Mouse (Mus musculus) Patski (cell line): Measurements from ENCODE around the gene Optn. TPM values are rescaled to one million over a fixed set of nuclear protein-coding genes. Genes with fewer than 3 reads are reported as not detected.

Experiments
- ATAC-seq: fragments of 100-300 bp; one replicate; pipeline ENCODE4 v1.8.0; 2021
- CTCF ChIA-PET: fragments of 350-600 bp; sonication (Branson Sonifier 250); formaldehyde crosslinking; loops from one replicate; lab custom pipeline; 2022; ENCODE audit warnings: inconsistent platforms; lab: Charles Lee
- POLR2A ChIA-PET: fragments of 350-600 bp; sonication (Branson Sonifier 250); formaldehyde crosslinking; loops from one replicate; lab custom pipeline; 2022; ENCODE audit warnings: antibody characterized with exemption, inconsistent platforms; lab: Charles Lee
- DNase-seq: peaks from one replicate; pipeline ENCODE4 v3.0.0-alpha.2; 2011; ENCODE audit warnings: low read depth, low spot score
- H3K27me3 ChIP-seq: fragments of 371-371 bp; one replicate; pipeline ENCODE4 v1.5.1; 2021
- CTCF ChIP-seq: fragments of 100-300 bp; IDR thresholded peaks from one replicate; pipeline ENCODE4 v1.5.1; 2021
- in situ Hi-C: fragments of 300-500 bp; cut with MboI; formaldehyde crosslinking; loops from 3 replicates; pipeline ENCODE4 v1.11.1; 2018; ENCODE audit warnings: low pct_unique_long_range_greater_than_20kb, mixed read lengths
- polyA plus RNA-seq: library from polyadenylated mRNA; unstranded; gene quantifications from one replicate; pipeline ENCODE4 v1.2.3, GENCODE M21; 2021

Gene Optn
- polyA plus RNA-seq, 1 experiment from 2014 or later: 36.8 TPM

DNA sequence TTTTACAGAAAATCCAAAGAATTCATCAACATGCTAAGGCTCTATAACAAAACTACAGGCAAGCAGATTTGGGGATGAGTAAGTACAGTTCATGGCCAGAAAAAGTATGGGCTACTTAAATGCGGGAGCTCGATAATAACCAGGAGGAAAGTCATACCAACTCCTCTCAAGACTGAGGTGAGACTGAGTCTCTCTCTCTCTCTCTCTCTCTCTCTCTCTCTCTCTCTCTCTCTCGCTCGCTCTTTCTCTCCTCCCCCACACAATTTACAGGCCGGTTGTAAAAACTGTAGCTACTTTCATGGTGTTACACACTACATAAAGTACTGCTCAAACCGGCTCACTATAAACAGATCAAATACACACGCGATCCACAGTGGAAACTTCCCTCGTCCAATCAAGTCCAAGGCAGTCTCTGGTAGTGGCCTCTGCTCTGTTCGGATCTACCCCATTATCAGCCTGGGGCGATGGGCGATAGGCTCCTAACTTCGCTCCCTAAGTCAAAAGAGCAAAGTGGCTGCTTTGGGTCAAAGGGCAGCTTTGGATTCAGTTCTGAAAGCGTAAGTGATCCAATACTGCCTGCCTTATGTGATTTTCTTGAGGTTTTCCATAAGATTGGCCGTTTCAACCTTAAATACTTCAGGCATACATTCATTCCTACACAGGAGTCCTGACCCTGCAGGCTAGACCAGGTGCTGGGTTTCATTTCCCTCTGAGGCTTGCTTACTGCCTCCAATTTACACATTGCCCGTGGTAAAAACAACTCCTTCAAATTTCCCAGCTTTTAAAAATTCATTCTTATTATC lies 1.2 kb downstream of the Optn start:
- POLR2A ChIA-PET: interaction anchor here (1.1 kb wide), 1 partner anchor 20 kb away, joined by 3 read pairs; no protein-coding TSS in a partner anchor
- DNase-seq (no peak), ATAC-seq (no peak)
- no peaks in the 10 kb centered on the region for H3K27me3 ChIP-seq
- in situ Hi-C loops: no loop called here
- TF ChIP-seq CTCF: no peak
- CTCF ChIA-PET: interaction anchor here (0.7 to 2.3 kb wide), 3 partner anchors 16 to 407 kb away, joined by 3 to 5 read pairs (median 4); no protein-coding TSS in a partner anchor

DNA sequence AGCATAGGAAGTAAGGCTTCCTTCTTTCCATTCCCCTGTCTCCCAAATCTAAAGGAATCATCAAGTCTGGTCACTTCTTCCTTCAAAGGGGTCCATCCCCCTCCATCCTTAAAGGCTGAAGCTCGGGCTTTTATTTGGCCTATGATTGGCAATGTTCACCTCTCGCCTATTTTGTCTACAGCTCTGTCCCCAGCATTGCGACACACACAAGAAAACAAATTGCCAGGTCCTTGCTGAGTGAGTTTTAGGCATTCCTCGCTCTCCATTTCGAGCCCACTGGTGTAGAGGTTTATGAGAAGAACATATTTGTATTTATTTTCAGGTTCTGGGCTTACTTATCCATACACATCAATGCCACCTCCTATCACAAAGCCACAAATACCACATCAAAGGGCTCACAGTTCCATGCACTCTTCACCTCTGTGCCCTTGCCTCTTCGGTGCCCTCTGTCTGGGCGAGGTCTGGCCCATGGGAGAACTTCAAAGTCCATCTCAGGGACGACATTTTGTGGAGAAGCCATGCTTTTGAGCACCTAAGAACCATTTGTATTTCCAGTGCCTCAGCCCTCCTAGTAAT lies 2.6 kb downstream of the Optn start:
- no peak for ATAC-seq
- no peak for TF ChIP-seq CTCF
- in situ Hi-C loops: no loop called here
- ChIA-PET CTCF (no interaction called here), POLR2A (no interaction called here)
- H3K27me3 ChIP-seq: no peaks in the 10 kb centered on the region
- no peak for DNase-seq

DNA sequence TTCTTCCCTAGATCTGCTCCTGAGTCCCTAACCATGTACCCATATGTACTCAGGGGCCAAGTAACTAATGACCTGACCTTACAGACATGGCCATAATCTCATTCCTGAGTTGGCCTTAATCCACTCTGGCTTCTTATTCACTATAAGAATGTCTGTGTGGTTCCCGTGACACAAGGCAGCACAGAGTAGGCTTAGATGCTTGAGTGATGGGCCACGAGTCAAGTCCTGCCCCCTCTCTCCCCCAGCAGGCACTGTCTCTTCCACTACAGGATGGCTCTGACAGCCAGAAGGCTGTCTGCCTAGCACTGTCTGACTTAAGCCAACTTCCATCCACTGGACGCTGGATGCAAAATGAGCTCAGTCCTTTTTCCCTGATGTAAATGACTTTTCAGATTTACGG lies 3.9 kb downstream of the Optn start:
- no peak for TF ChIP-seq CTCF
- ChIA-PET POLR2A (interaction anchor here (0.6 kb wide), 1 partner anchor 1980 kb away, joined by 5 read pairs; no protein-coding TSS in a partner anchor), CTCF (no interaction called here)
- ATAC-seq (no peak), DNase-seq (no peak)
- H3K27me3 ChIP-seq: no peaks in the 10 kb centered on the region
- in situ Hi-C loops: no loop called here

DNA sequence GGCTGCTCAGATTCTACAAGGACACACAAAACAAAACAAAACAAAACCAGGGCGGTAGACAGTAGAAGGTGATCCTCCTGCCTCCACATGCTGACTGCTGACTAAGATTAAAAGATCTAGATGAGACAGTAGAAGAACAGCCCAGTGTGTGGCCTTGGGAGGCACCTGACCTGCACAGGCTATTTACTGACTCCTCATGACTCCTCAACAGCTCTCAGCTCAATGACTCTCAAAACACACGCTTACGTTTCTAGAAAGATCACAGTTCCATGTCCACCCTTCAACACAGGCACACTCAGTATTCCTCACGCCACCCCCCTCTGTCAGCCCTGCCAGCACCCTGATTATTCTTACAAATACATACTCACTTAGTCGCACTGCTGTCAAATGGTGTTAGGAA lies 5.4 kb downstream of the Optn start:
- POLR2A ChIA-PET: no interaction called here
- H3K27me3 ChIP-seq: no peaks in the 10 kb centered on the region
- no peak for TF ChIP-seq CTCF
- in situ Hi-C loops: no loop called here
- no peak for ATAC-seq
- CTCF ChIA-PET: no interaction called here
- DNase-seq: no peak

DNA sequence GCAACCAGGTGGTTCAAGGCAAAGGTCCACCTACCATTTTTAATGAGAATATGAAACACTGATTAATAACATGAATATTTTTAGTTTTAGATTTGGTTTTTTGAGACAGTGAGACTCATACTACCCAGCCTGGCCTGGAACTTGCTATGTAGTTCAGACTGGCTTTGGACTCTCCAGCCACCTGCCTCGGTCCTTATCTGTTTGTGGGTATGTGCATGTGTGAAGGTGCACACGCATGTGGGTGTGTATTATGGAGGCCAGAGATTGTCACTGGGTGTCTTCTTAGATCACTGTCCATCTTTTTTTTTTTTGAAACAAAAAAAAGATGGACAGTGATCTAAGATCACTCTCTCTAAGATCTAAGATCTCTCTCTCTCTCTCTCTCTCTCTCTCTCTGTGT lies 13.3 kb downstream of the Optn start:
- DNase-seq (no peak), ATAC-seq (no peak)
- ChIA-PET POLR2A (interaction anchor here (0.6 to 0.7 kb wide), 2 partner anchors 61 to 944 kb away, joined by 3 to 6 read pairs; no protein-coding TSS in a partner anchor), CTCF (no interaction called here)
- in situ Hi-C loops: no loop called here
- no peak for TF ChIP-seq CTCF
- H3K27me3 ChIP-seq: no peaks in the 10 kb centered on the region

DNA sequence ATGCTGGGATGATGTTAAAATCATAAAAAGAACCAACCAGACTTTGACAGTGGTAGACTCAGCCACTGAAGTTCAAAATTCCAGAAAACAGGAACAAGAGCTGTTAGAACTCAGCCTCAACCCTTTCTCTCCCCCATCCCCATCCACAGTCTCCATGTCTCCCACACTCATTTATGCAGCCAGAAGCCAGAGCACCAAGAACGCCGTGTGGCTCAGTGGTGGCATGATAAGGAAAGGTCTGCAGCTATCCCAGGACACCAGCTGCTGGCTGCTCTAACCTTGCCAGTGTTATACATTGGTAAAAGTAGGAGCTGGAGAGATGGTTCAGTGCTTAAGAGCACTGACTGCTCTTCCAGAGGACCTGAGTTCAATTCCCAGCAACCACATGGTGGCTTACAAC lies 16.8 kb downstream of the Optn start:
- ChIA-PET CTCF (interaction anchor here (1.5 kb wide), 1 partner anchor 16 kb away, joined by 5 read pairs; the partner anchor contains the start of gene Optn), POLR2A (no interaction called here)
- ATAC-seq (no peak), DNase-seq (no peak)
- in situ Hi-C loops: no loop called here
- no peaks in the 10 kb centered on the region for H3K27me3 ChIP-seq
- no peak for TF ChIP-seq CTCF

DNA sequence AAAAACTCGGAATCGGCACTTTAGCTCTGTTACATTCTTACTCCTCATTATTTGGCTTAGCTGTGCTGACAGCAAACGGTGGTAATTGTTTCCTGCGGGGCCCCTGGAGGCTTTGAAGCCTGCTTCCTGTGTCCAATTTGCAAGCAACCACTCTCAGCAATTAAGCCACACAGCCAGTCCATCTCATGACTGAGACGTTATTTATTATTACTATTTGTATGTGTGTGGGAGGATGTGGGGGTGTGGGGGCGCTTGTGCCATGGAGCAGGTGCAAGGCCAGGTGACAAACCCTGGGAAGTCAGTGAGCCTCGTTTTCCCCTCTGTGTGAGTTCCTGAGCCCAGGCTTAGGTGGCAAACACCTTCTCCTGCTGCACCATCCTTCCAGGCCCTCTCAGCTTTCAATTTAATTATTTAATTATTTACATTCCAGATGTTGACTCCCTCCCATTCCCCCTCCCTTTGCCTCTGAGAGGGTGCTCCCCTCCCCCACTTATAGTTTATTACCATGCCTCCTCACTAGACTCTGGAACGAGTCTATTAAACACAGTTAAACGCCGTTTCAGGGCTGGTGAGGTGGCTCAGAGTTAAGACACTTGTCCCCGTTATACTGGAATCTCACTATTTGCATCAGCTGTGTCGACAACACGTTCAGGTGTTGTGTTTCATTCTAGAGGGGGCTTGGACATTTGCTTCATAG lies 18.4 kb downstream of the Optn start:
- no peak for TF ChIP-seq CTCF
- POLR2A ChIA-PET: no interaction called here
- CTCF ChIA-PET: no interaction called here
- ATAC-seq (no peak), DNase-seq (no peak)
- in situ Hi-C loops: no loop called here
- H3K27me3 ChIP-seq: no peaks in the 10 kb centered on the region

DNA sequence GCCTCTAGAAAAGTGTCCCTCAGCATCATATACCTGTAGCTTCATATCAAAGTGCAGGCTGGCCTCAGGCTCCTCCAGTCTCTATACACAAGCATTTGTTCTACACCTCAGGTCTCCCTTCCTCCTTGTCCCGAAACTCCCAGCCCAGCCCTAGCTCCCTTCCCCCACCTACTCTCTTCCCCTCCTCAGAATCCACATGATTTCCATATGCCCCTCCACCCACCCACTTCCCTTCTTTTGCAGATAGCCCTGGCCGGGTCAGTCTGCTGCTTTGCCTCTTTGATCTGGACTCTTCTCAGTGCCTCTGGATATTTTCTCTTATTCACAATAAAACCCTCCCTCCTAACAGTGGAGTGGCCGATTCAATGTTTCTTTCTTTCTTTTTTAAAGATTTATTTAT lies 19.5 kb downstream of the Optn start:
- POLR2A ChIA-PET: no interaction called here
- no peak for ATAC-seq

DNA sequence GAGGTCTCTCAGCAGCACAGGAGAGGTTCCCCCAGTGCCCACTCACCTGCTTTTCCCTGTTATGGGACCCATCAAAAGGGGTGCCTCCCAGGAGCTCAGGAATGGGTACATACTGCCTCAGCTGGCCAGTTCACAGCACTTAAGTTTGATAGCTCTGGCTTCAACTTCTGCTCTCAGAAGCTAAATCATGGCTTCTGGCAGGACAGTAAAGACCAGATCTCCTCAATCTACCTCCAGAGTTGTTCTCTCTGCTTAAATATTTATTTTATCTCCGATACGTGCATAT lies 20.4 kb downstream of the Optn start:
- no peak for TF ChIP-seq CTCF
- ATAC-seq (no peak), DNase-seq (no peak)
- no peaks in the 10 kb centered on the region for H3K27me3 ChIP-seq
- ChIA-PET CTCF (interaction anchor here (1.1 kb wide), 1 partner anchor 12 kb away, joined by 4 read pairs; no protein-coding TSS in a partner anchor), POLR2A (no interaction called here)
- in situ Hi-C loops: no loop called here

More for the DNA sequence above, 19.5 kb downstream of the Optn start:
- in situ Hi-C loops: no loop called here
- CTCF ChIA-PET: interaction anchor here (1.1 kb wide), 1 partner anchor 11 kb away, joined by 4 read pairs; no protein-coding TSS in a partner anchor
- H3K27me3 ChIP-seq: no peaks in the 10 kb centered on the region
- no peak for DNase-seq
- TF ChIP-seq CTCF: no peak

DNA sequence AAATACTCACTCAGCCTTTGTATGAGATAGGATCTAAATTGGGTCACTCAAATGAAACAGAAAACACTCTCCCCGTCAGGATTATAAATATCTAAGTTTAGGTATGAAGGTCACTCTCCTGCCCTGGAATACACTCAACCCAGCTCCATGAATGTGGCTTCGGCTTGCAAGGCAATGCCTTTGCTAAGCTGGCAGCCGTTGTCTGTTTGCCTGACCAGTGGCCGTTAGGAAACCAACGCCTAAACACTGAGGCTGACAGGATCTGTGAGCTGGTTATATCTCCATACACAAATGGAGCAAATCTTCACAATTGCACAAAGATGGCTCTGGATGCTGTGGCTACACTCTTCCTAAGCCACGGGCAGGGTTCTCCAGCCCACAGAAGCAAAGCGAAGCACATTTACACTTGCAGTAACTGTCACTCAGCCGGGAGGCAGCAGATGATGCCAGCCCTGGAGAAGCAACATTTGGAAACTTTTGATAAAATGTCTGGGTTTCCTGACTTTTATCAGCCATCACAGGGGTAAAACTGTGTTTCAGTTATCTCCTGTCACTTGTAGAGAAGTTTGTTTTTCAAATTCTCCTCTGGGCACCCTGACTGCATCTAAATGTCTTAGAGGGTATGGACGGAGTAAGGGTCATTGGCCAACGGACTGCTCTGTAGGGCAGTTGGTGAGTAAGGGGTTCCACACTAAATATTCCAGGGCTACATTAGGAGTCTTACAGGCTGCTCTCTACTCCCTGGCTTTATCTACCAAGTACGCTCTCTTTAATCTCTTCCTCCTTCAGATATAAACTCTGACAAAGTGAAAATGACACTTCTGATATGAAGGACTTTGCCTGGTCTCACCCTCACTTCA lies 21.0 kb downstream of the Optn start:
- no peak for TF ChIP-seq CTCF
- POLR2A ChIA-PET: interaction anchor here (0.9 kb wide), 1 partner anchor 20 kb away, joined by 3 read pairs; no protein-coding TSS in a partner anchor
- in situ Hi-C loops: no loop called here
- CTCF ChIA-PET: no interaction called here
- ATAC-seq (no peak), DNase-seq (no peak)
- H3K27me3 ChIP-seq: no peaks in the 10 kb centered on the region
